Mouse (Mus musculus) kidney, embryonic 14.5 days (tissue): ENCODE results near the gene Sdccag8. TPM values are rescaled to one million over a fixed set of nuclear protein-coding genes. Genes with fewer than 3 reads are reported as not detected.

ENCODE experiments used
- ATAC-seq: fragments of 200-750 bp; cut with Nextera tagmentation; 2 replicates; pipeline ENCODE4 v1.8.0; 2017; ENCODE audit warnings: moderate number of reproducible peaks, mild to moderate bottlenecking, moderate TSS enrichment, moderate library complexity; ENCODE audit not compliant: low FRiP score, low TSS enrichment
- H3K27ac ChIP-seq: fragments of 300-500 bp; sonication (generic); 2 replicates; pipeline ENCODE4 v1.5.1; 2014; ENCODE audit warnings: low read depth, mild to moderate bottlenecking, low read length, moderate library complexity, mixed read lengths
- H3K27me3 ChIP-seq: fragments of 300-500 bp; sonication (generic); 2 replicates; pipeline ENCODE4 v1.6.1; 2014; ENCODE audit warnings: mild to moderate bottlenecking, low read length; ENCODE audit not compliant: control insufficient read depth, insufficient read depth
- H3K36me3 ChIP-seq: fragments of 300-500 bp; sonication (generic); 2 replicates; pipeline ENCODE4 v1.6.1; 2014; ENCODE audit warnings: low read length, mixed read lengths; ENCODE audit not compliant: control insufficient read depth, insufficient read depth
- H3K4me1 ChIP-seq: fragments of 300-500 bp; sonication (generic); 2 replicates; pipeline ENCODE4 v1.6.1; 2014; ENCODE audit warnings: low read length, mixed read lengths; ENCODE audit not compliant: control insufficient read depth, insufficient read depth
- H3K4me2 ChIP-seq: fragments of 300-500 bp; sonication (generic); replicated peaks from 2 replicates; pipeline ENCODE4 v1.6.1; 2014; ENCODE audit warnings: low read depth, mild to moderate bottlenecking, low read length
- H3K4me3 ChIP-seq: fragments of 300-500 bp; sonication (generic); 2 replicates; pipeline ENCODE4 v1.5.1; 2014; ENCODE audit warnings: mild to moderate bottlenecking, low read length
- H3K9ac ChIP-seq: fragments of 300-500 bp; sonication (generic); 2 replicates; pipeline ENCODE4 v1.6.1; 2014; ENCODE audit warnings: low read depth, mild to moderate bottlenecking, low read length, moderate library complexity
- H3K9me3 ChIP-seq: fragments of 300-500 bp; sonication (generic); 2 replicates; pipeline ENCODE4 v1.6.1; 2016; ENCODE audit warnings: low read length; ENCODE audit not compliant: control insufficient read depth
- WGBS: fragments of 180-500 bp; shearing (Covaris S2); extraction: QIAGEN DNeasy Blood & Tissue Kit; methylation state at CpG from one replicate; pipeline ENCODE4 v1.1.7; 2014; 5-methylcytosine and 5-hydroxymethylcytosine counted together
- polyA plus RNA-seq: library from polyadenylated mRNA; unstranded; fragments of >200 nt; fragmentation: Nextera tagmentation; extraction: Ambion mirVana; gene quantifications from 2 replicates; pipeline ENCODE4 v1.2.1, GENCODE M21; 2014

The Sdccag8 gene
- polyA plus RNA-seq, 1 experiment from 2014 or later, result 17.0 TPM

- no peak overlapping the region for H3K4me2 ChIP-seq
- 57% methylated on average over 3 of the region's 3 CpGs for WGBS
- no peak overlapping the region for H3K27ac ChIP-seq
- no peak overlapping the region for H3K9ac ChIP-seq
- no peaks in the 10 kb centered on the region for H3K4me1 ChIP-seq
- H3K4me3 ChIP-seq, result no peak overlapping the region
- no peak for ATAC-seq
- H3K9me3 ChIP-seq, result no peaks in the 10 kb centered on the region
- no peaks in the 10 kb centered on the region for H3K27me3 ChIP-seq
- no peaks in the 10 kb centered on the region for H3K36me3 ChIP-seq
Measured at GRCm38 (mm10) chr1:177010041-177010440, 195.6 kb downstream of the Sdccag8 start.

GRCm38 (mm10) chr1:177010607-177011302 is 196.3 kb downstream of the Sdccag8 start:
- no peaks in the 10 kb centered on the region for H3K4me1 ChIP-seq
- no peaks in the 10 kb centered on the region for H3K27me3 ChIP-seq
- no peaks in the 10 kb centered on the region for H3K9me3 ChIP-seq
- ATAC-seq, result no peak
- H3K4me2 ChIP-seq, result no peak overlapping the region
- no peak overlapping the region for H3K9ac ChIP-seq
- H3K36me3 ChIP-seq, result no peaks in the 10 kb centered on the region
- WGBS, result 68% methylated on average over 6 of the region's 6 CpGs
- H3K4me3 ChIP-seq, result no peak overlapping the region
- no peak overlapping the region for H3K27ac ChIP-seq

GRCm38 (mm10) chr1:177011688-177012087 is 197.2 kb downstream of the Sdccag8 start:
- Histone ChIP-seq H3K4me1 (no peaks in the 10 kb centered on the region), H3K4me3 (no peak overlapping the region), H3K9ac (no peak overlapping the region), H3K27me3 (no peaks in the 10 kb centered on the region), H3K36me3 (no peaks in the 10 kb centered on the region), H3K4me2 (no peak overlapping the region), H3K9me3 (no peaks in the 10 kb centered on the region), H3K27ac (no peak overlapping the region)
- 84% methylated on average over 13 of the region's 13 CpGs for WGBS
- ATAC-seq, result no peak

GRCm38 (mm10) chr1:177012774-177013173 is 198.3 kb downstream of the Sdccag8 start:
- Histone ChIP-seq H3K4me2 (no peak overlapping the region), H3K9ac (no peak overlapping the region), H3K27ac (no peak overlapping the region), H3K4me1 (no peaks in the 10 kb centered on the region), H3K9me3 (no peaks in the 10 kb centered on the region), H3K27me3 (no peaks in the 10 kb centered on the region), H3K36me3 (no peaks in the 10 kb centered on the region; the same call in 1 of the 2 replicates), H3K4me3 (no peak overlapping the region)
- 75% methylated on average over 3 of the region's 3 CpGs for WGBS
- ATAC-seq, result no peak

DNA sequence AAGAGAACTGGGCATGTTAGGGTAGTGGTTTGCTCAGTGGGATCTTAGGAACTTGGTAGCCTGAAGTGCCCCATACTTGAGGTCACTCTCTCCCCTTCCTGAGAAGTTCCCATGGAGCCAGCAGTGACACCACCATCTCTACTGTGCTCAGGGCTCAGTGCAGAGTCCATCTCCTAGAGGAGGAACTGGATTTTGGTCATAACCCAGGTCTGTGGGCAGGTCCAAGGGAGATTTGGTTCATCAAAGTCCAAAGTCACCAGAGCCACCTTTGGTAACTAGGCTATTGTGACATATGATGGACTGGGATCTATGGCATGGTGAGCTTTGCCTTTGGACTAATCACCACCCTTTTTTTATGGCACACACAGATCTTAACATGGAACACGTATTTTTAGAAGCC is 198.9 kb downstream of the Sdccag8 start:
- WGBS, result 85% methylated on average over 1 of the region's 1 CpGs
- Histone ChIP-seq H3K9me3 (no peaks in the 10 kb centered on the region), H3K36me3 (no peaks in the 10 kb centered on the region; the same call in 1 of the 2 replicates), H3K27me3 (no peaks in the 10 kb centered on the region), H3K27ac (no peak overlapping the region), H3K4me2 (no peak overlapping the region), H3K4me3 (no peak overlapping the region), H3K9ac (no peak overlapping the region), H3K4me1 (no peaks in the 10 kb centered on the region)
- ATAC-seq, result no peak

DNA sequence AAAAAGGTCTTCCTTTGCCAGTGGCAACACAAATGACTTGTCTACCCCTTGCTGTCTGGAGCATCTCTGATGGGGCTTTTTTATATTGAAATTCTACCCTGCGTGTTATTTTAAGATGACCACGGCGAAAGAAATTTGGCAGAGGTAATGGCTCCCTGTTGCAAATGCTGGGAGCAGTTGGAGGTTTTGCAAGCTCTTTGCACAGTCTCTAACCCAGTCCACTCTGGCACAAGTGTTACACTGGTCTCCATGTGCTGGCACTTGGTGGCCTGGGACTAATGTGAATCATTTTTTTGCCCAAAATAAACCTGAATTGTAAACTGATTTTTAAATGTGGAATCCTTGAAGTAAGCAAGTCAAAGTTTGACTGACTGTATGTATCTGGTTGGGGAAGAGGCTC is 199.3 kb downstream of the Sdccag8 start:
- WGBS, result 90% methylated on average over 3 of the region's 3 CpGs
- no peaks in the 10 kb centered on the region for H3K9me3 ChIP-seq
- no peaks in the 10 kb centered on the region for H3K27me3 ChIP-seq
- no peak overlapping the region for H3K27ac ChIP-seq
- H3K4me3 ChIP-seq, result no peak overlapping the region
- H3K4me1 ChIP-seq, result no peaks in the 10 kb centered on the region
- no peak overlapping the region for H3K9ac ChIP-seq
- no peak overlapping the region for H3K4me2 ChIP-seq
- no peaks in the 10 kb centered on the region; the same call in 1 of the 2 replicates for H3K36me3 ChIP-seq
- ATAC-seq, result no peak

DNA sequence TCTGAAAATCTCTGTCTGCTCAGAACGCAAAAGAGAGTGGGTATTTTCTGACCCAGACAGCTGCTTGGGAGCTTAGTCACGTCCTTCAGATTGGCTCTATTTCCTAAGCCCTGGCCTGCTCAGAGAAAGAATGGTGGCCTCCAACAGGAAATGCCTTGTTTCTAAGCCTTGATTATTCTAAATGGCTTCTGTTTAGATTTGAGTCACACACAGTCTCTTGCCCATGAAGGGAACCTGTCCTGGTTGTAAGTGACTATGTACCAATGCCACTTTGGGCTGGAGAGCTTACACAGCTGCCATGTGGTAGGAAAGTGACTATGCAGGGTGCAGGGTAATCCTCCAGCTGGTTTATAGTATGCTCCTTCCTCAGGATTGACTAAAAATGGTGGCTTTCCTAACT is 199.9 kb downstream of the Sdccag8 start:
- H3K9ac ChIP-seq, result no peak overlapping the region
- H3K36me3 ChIP-seq, result no peaks in the 10 kb centered on the region; the same call in 1 of the 2 replicates
- no peak overlapping the region for H3K4me2 ChIP-seq
- WGBS, result 63% methylated on average over 2 of the region's 2 CpGs
- H3K27ac ChIP-seq, result no peak overlapping the region
- ATAC-seq, result no peak; the same call in 1 of the 2 replicates
- H3K27me3 ChIP-seq, result no peaks in the 10 kb centered on the region
- no peak overlapping the region for H3K4me3 ChIP-seq
- H3K4me1 ChIP-seq, result no peaks in the 10 kb centered on the region
- H3K9me3 ChIP-seq, result no peaks in the 10 kb centered on the region

- ATAC-seq, result peak; percentile 54; the same call in 1 of the 2 replicates
- Histone ChIP-seq H3K27me3 (no peaks in the 10 kb centered on the region), H3K4me2 (no peak overlapping the region), H3K36me3 (no peaks in the 10 kb centered on the region; the same call in 1 of the 2 replicates), H3K4me3 (no peak overlapping the region), H3K27ac (no peak overlapping the region), H3K9ac (no peak overlapping the region), H3K9me3 (no peaks in the 10 kb centered on the region), H3K4me1 (no peaks in the 10 kb centered on the region)
- 44% methylated on average over 6 of the region's 6 CpGs for WGBS
Measured at GRCm38 (mm10) chr1:177014921-177015439, 200.5 kb downstream of the Sdccag8 start.

DNA sequence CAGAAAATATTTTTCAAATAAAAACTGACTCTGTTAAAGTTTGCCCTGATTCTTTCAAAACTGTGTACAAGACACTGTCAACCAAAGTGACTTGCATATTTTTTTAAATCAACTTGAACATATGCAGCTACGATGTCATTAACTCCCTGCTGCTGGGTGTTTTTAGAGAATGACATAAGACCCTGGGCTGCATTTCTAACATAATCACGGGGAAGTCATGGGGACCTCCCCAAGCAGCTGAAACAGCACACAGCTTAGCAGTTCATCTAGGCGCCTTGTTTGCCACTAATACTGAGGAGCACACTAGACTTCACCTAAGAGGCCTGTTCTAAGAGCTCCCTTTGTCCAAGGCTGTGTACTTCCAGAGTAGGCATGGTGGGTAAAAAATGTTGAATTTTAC is 201.5 kb downstream of the Sdccag8 start:
- H3K27me3 ChIP-seq, result no peaks in the 10 kb centered on the region
- H3K4me1 ChIP-seq, result no peaks in the 10 kb centered on the region
- no peak overlapping the region for H3K4me3 ChIP-seq
- H3K36me3 ChIP-seq, result no peaks in the 10 kb centered on the region; the same call in 1 of the 2 replicates
- WGBS, result 46% methylated on average over 3 of the region's 3 CpGs
- no peaks in the 10 kb centered on the region for H3K9me3 ChIP-seq
- H3K27ac ChIP-seq, result no peak overlapping the region
- H3K9ac ChIP-seq, result no peak overlapping the region
- ATAC-seq, result no peak
- no peak overlapping the region for H3K4me2 ChIP-seq
